Mouse (Mus musculus): ENCODE results near the gene Mgat4b. TPM values are rescaled to one million over a fixed set of nuclear protein-coding genes. Genes with fewer than 3 reads are reported as not detected.
A peak's percentile ranks its signal among the peaks of the same experiment; 100 is the strongest.

Mgat4b gene
- total RNA-seq, 2 experiments from 2014 or later = 38.3 to 39.1 TPM

- no peak for DNase-seq (ENCODE audit: low spot score)
Observed at GRCm38 (mm10) chr11:50198916-50199315, 11.8 kb upstream of the Mgat4b start.

- no peak for DNase-seq (ENCODE audit: low spot score)
Observed at GRCm38 (mm10) chr11:50200613-50201012, 10.1 kb upstream of the Mgat4b start.

- no peak for DNase-seq (ENCODE audit: low spot score)
Observed at GRCm38 (mm10) chr11:50201590-50201989, 9.1 kb upstream of the Mgat4b start.

- no peak for DNase-seq (ENCODE audit: low spot score)
Observed at GRCm38 (mm10) chr11:50203302-50203827, 7.3 kb upstream of the Mgat4b start.

GRCm38 (mm10) chr11:50205434-50205833 lies 5.3 kb upstream of the Mgat4b start:
- peak; percentile 50 for DNase-seq (ENCODE audit: low spot score)

GRCm38 (mm10) chr11:50206037-50206436 lies 4.7 kb upstream of the Mgat4b start:
- no peak for DNase-seq (ENCODE audit: low spot score)

- no peak for DNase-seq (ENCODE audit: low spot score)
Observed at GRCm38 (mm10) chr11:50207344-50207743, 3.3 kb upstream of the Mgat4b start.

GRCm38 (mm10) chr11:50208039-50208438 lies 2.7 kb upstream of the Mgat4b start:
- no peak for DNase-seq (ENCODE audit: low spot score)

GRCm38 (mm10) chr11:50210101-50210504 lies 587 bp upstream of the Mgat4b start:
- DNase-seq (ENCODE audit: low spot score) = peak; percentile 88

- no peak for DNase-seq (ENCODE audit: low spot score)
Observed at GRCm38 (mm10) chr11:50211322-50212059, 801 bp downstream of the Mgat4b start.

- no peak for DNase-seq (ENCODE audit: low spot score)
Observed at GRCm38 (mm10) chr11:50212060-50212739, 1.5 kb downstream of the Mgat4b start.

- DNase-seq (ENCODE audit: low spot score) = peak; percentile 89
Observed at GRCm38 (mm10) chr11:50212848-50213758, 2.4 kb downstream of the Mgat4b start.

GRCm38 (mm10) chr11:50214631-50215030 lies 3.9 kb downstream of the Mgat4b start:
- no peak for DNase-seq (ENCODE audit: low spot score)

- DNase-seq (ENCODE audit: low spot score) = no peak
Observed at GRCm38 (mm10) chr11:50215633-50216032, 4.9 kb downstream of the Mgat4b start.

GRCm38 (mm10) chr11:50216724-50217366 lies 6.2 kb downstream of the Mgat4b start:
- no peak for DNase-seq (ENCODE audit: low spot score)

- DNase-seq (ENCODE audit: low spot score) = no peak
Observed at GRCm38 (mm10) chr11:50217811-50218210, 7.1 kb downstream of the Mgat4b start.

- DNase-seq (ENCODE audit: low spot score) = no peak
Observed at GRCm38 (mm10) chr11:50219833-50220232, 9.1 kb downstream of the Mgat4b start.

GRCm38 (mm10) chr11:50222559-50223276 lies 12.0 kb downstream of the Mgat4b start:
- DNase-seq (ENCODE audit: low spot score) = no peak

GRCm38 (mm10) chr11:50223783-50224662 lies 13.3 kb downstream of the Mgat4b start:
- no peak for DNase-seq (ENCODE audit: low spot score)
